Mouse (Mus musculus) cerebellum, postnatal 10 days (tissue): ENCODE measurements around the gene Slc25a24.
A peak's percentile ranks its signal among the peaks of the same experiment; 100 is the strongest.

Experiments used
- DNase-seq, 2 experiments: peaks; one replicate each; pipeline ENCODE4 v3.0.0; 2021; ENCODE audit warnings: mixed read lengths in 2 of 2

The Slc25a24 gene

GRCm38 (mm10) chr3:109171070-109171778 lies 48.3 kb downstream of the Slc25a24 start:
- DNase-seq: peak; percentile 81 to 85

GRCm38 (mm10) chr3:109174394-109174793 lies 51.4 kb downstream of the Slc25a24 start:
- no peak for DNase-seq

GRCm38 (mm10) chr3:109178705-109179104 lies 55.8 kb downstream of the Slc25a24 start:
- no peak for DNase-seq

- DNase-seq: no peak
Measured at GRCm38 (mm10) chr3:109179528-109180076, 56.7 kb downstream of the Slc25a24 start.

- no peak for DNase-seq
Measured at GRCm38 (mm10) chr3:109196166-109196565, 73.2 kb downstream of the Slc25a24 start.

- DNase-seq: no peak
Measured at GRCm38 (mm10) chr3:109199280-109199679, 76.3 kb downstream of the Slc25a24 start.

GRCm38 (mm10) chr3:109212322-109212721 lies 89.4 kb downstream of the Slc25a24 start:
- no peak for DNase-seq

GRCm38 (mm10) chr3:109216352-109216751 lies 93.4 kb downstream of the Slc25a24 start:
- DNase-seq: no peak
